Mouse (Mus musculus) mouse trophoblast stem cell (cell line): ENCODE data around the gene Pfn2.
"Not testable (repeated sequence)": the region's sequence is repeated elsewhere in the genome, so short reads cannot be mapped to it uniquely, and the experiment has no call there.

Source experiments
- in situ Hi-C, 2 experiments: fragments of 300-500 bp; cut with MseI, MboI; formaldehyde crosslinking; loops; 2 replicates in 1 of 2; 3 replicates in 1 of 2; pipeline ENCODE4 v1.15.1; 2025

The Pfn2 gene

DNA sequence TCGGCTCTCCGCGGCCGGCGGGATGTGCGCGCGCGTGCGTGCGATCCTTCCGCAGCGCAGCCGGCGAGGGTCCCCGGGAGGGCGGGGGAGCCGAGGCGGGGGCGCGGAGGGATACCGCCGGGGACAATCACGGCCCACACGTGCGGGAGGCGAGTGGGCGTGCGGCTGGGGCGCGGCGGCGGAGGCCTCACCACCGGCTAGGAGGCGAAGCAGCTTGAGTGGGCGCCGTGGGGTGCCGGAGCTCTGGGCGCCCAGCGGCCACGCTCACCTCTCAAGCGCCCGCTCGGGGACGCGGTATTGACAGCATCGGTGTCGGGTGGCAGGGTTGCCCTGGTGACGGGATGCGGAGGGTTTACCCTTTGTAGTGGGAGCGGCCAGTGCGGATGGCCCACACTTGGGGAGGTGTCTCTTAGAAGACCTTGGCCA is at the start of gene Pfn2:
Gene Pfn2 (minus strand): TSS at position 320 of the 426 bp plus-strand sequence.
- in situ Hi-C loops, result loop anchor here (5.0 to 10.0 kb wide), 2 partner anchors 270 to 277 kb away; no protein-coding TSS in a partner anchor

DNA sequence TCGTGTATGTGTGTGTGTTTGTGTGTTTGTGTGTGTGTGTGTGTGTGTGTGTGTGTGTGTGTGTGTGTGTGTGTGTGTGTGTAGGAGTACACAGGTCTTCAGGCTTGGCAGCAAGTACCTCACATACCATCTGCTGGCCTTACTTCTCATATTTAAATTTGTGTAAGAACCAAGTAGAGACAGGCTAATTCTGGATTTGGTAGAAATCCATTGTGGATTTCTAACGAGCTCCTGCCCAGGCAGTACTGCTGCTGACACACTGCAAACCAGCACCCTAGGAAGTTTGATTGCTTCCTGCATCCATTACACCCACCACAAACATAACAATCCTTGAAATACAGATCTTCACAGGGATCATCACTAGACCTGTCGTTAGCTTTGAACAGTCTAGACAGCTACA is 35.1 kb upstream of the Pfn2 start:
- in situ Hi-C loops, result no loop called here

DNA sequence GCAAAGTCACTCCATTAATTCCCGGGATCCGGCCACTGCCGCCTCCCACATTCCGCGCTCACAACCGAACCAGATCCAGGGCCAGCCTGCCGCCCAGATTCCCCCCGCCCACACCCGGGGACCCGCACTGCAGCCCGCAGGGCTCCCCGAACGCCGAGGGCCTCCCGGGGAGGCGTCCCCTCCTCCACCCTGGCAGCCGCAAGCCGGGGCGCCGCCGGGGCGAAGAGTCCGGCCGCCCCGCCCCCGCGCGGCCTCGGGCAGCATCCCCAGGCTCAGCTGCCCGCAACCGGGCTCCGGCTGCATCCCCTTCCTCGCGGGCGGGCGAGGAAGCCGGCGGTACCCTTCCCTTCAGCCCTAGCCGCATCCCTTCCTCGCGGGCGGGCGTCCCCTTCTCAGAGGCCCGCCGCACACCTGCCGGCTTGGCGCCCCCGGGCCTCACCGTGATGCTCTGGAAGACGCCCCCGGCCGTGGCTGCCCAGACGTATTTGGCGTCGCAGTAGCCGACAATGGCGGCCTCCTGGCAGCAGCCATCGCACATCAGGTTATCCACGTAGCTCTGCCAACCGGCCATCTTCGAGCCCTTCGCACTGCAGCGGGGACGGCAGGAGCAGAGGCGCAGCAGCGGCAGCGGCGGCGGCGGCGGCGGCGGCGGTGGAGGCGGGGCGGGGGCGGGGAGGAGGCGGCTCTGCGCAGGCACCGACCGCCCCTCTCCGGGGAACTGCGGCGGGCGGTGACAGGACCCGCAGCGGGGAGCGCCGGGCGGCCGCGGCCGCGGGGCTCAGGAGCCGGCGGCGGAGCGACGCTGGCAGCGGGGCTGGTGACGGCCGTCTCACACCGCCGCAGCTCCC is 743 bp downstream of the Pfn2 start:
- in situ Hi-C loops, result loop anchor here (5.0 to 10.0 kb wide), 2 partner anchors 270 to 278 kb away; no protein-coding TSS in a partner anchor

GRCm38 (mm10) chr3:57846662-57846911 is 1.3 kb downstream of the Pfn2 start:
- in situ Hi-C loops, result loop anchor here (5.0 to 10.0 kb wide), 2 partner anchors 271 to 278 kb away; no protein-coding TSS in a partner anchor

GRCm38 (mm10) chr3:57845786-57846661 is 1.9 kb downstream of the Pfn2 start:
- in situ Hi-C loops, result loop anchor here (5.0 to 10.0 kb wide), 2 partner anchors 271 to 279 kb away; no protein-coding TSS in a partner anchor

DNA sequence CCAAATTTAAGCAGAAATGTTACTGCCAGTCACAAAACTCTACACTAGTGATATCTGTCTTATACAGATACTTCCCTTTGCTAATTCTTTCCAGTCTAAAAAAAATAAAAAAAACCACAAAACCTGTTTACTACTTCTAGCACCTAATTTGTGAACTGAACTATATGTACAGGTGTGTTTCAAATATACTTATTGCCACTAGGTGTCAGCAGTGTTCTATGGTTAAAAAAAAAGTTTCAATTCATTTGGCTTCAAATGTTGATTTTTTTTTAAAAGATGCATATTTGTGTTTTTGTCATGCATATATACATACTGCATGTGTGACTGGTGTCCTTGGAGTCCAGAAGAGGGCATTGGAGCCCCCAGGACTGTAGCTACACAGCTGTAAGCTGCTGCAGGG is 4.1 kb downstream of the Pfn2 start:
- in situ Hi-C loops, result loop anchor here in 1 of 2 experiments (10.0 kb wide), 1 partner anchor 281 kb away; no protein-coding TSS in a partner anchor

DNA sequence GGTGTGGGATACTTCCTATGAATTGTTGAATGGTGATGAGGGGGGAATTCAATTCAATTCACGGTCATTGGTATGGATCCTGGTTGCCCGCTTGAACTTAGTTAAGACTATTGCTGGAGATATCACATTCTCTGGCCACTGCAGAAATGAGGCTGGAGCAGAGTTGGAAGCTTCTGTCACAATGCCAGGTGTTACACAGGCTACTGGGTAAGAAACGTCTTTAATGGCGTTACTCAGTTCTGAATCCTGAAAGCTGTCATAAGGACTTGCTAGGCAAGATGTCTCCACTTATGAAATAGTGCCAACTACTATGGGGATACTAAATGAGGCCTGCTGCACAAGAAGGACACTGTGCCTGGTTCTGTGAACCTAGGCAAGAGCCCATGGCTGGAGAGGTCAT is 11.0 kb downstream of the Pfn2 start:
- in situ Hi-C loops, result no loop called here

- in situ Hi-C loops, result no loop called here
Measured at GRCm38 (mm10) chr3:57833585-57833984, 14.3 kb downstream of the Pfn2 start.

- in situ Hi-C loops, result loop anchor here (10.0 kb wide), 1 partner anchor 161 kb away; no protein-coding TSS in a partner anchor
Measured at GRCm38 (mm10) chr3:57825866-57826265, 22.0 kb downstream of the Pfn2 start.

- in situ Hi-C loops, result no loop called here
Measured at GRCm38 (mm10) chr3:57815447-57815846, 32.4 kb downstream of the Pfn2 start.

GRCm38 (mm10) chr3:57795071-57795470 is 52.8 kb downstream of the Pfn2 start:
- in situ Hi-C loops, result not testable (repeated sequence)
